Mouse (Mus musculus) cortical plate, adult 2 months (tissue): Measurements from ENCODE around the gene Chn2.

Experiments used
- CTCF ChIP-seq: fragments of 200-500 bp; IDR thresholded peaks from 2 replicates; pipeline ENCODE4 v1.5.1; 2011; ENCODE audit warnings: mild to moderate bottlenecking, control low read depth, low read length; ENCODE audit not compliant: insufficient read depth; ENCODE audit errors: extremely low read depth
- POLR2A ChIP-seq: fragments of 200-500 bp; IDR thresholded peaks from 2 replicates; pipeline ENCODE4 v1.6.1; 2011; ENCODE audit warnings: mild to moderate bottlenecking, low read length, control low read depth; ENCODE audit not compliant: insufficient read depth; ENCODE audit errors: extremely low read depth

DNA sequence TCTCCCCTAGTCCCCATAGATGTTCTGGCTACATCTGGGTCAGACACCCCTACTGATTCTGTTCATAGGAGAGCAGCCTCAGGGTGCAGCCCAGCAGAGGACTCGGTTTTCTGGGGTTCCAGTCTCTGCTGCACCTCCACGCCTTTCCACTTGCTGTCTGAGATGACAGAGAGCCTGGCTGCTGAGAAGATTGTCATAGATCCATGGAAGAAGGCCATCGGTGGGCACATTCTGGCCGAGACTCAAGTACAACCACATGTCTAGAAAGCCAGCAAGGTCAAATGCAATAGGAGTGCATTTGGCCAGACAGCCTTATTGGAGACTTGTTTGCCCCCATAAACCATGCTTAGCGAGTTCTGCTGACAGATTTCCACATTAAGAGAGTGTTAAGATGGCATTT lies 81.5 kb downstream of the Chn2 start:
- TF ChIP-seq POLR2A (no peak), CTCF (no peak)
